Mouse (Mus musculus): ENCODE measurements around the gene Zbtb7a. TPM values are rescaled to one million over a fixed set of nuclear protein-coding genes. Genes with fewer than 3 reads are reported as not detected.

Zbtb7a gene
- polyA plus RNA-seq, 1 experiment from 2014 or later: 10.1 TPM

GRCm38 (mm10) chr10:81184765-81185164, 49.7 kb downstream of the Zbtb7a start:
- Histone ChIP-seq H3K27me3 (ENCODE audit: control insufficient read depth, insufficient read depth, low read length) (no peaks in the 10 kb centered on the region), H3K9ac (ENCODE audit: low read length) (no peak overlapping the region), H3K9me3 (ENCODE audit: control insufficient read depth, low read length) (no peaks in the 10 kb centered on the region), H3K4me3 (ENCODE audit: low read depth, low read length) (no peak overlapping the region), H3K27ac (ENCODE audit: low read depth, low read length) (no peak overlapping the region), H3K4me2 (ENCODE audit: low read depth, low read length, severe bottlenecking) (no peak overlapping the region), H3K36me3 (ENCODE audit: control insufficient read depth, insufficient read depth, low read length) (peaks cover 22% of the 10 kb centered on the region), H3K4me1 (replicated peaks; ENCODE audit: control insufficient read depth, insufficient read depth, low read length) (peaks cover 9% of the 10 kb centered on the region)
- no peak for DNase-seq (ENCODE audit: low spot score)
- ATAC-seq (replicated peaks; ENCODE audit: low FRiP score): no peak
- WGBS: 78% methylated on average over 4 of the region's 4 CpGs

- 95% methylated on average over 9 of the region's 9 CpGs for WGBS
- no peak for ATAC-seq (replicated peaks; ENCODE audit: low FRiP score)
Observed at GRCm38 (mm10) chr10:81187161-81187560, 52.1 kb downstream of the Zbtb7a start.

GRCm38 (mm10) chr10:81189821-81190220, 54.8 kb downstream of the Zbtb7a start:
- Histone ChIP-seq H3K4me2 (ENCODE audit: low read depth, low read length, severe bottlenecking) (no peak overlapping the region), H3K36me3 (ENCODE audit: control insufficient read depth, insufficient read depth, low read length) (no peaks in the 10 kb centered on the region; the same call in 1 of the 2 replicates), H3K27ac (ENCODE audit: low read depth, low read length) (no peak overlapping the region), H3K4me1 (replicated peaks; ENCODE audit: control insufficient read depth, insufficient read depth, low read length) (peaks cover 13% of the 10 kb centered on the region), H3K9me3 (ENCODE audit: control insufficient read depth, low read length) (no peaks in the 10 kb centered on the region), H3K27me3 (ENCODE audit: control insufficient read depth, insufficient read depth, low read length) (peaks cover 11% of the 10 kb centered on the region), H3K4me3 (ENCODE audit: low read depth, low read length) (no peak overlapping the region), H3K9ac (ENCODE audit: low read length) (no peak overlapping the region)
- ATAC-seq (replicated peaks; ENCODE audit: low FRiP score) (no peak), DNase-seq (ENCODE audit: low spot score) (no peak)
- 80% methylated on average over 26 of the region's 26 CpGs for WGBS

More at GRCm38 (mm10) chr10:81187161-81187560, 52.1 kb downstream of the Zbtb7a start:
- Histone ChIP-seq H3K27me3 (ENCODE audit: control insufficient read depth, insufficient read depth, low read length) (no peaks in the 10 kb centered on the region), H3K4me1 (replicated peaks; ENCODE audit: control insufficient read depth, insufficient read depth, low read length) (peaks cover 9% of the 10 kb centered on the region), H3K27ac (ENCODE audit: low read depth, low read length) (no peak overlapping the region), H3K4me2 (ENCODE audit: low read depth, low read length, severe bottlenecking) (no peak overlapping the region), H3K4me3 (ENCODE audit: low read depth, low read length) (no peak overlapping the region), H3K9ac (ENCODE audit: low read length) (no peak overlapping the region), H3K36me3 (ENCODE audit: control insufficient read depth, insufficient read depth, low read length) (peaks cover 1% of the 10 kb centered on the region; the same call in 1 of the 2 replicates), H3K9me3 (ENCODE audit: control insufficient read depth, low read length) (no peaks in the 10 kb centered on the region)
- DNase-seq (ENCODE audit: low spot score): no peak

GRCm38 (mm10) chr10:81190236-81190911, 55.4 kb downstream of the Zbtb7a start:
- Histone ChIP-seq H3K9ac (ENCODE audit: low read length) (no peak overlapping the region), H3K27ac (ENCODE audit: low read depth, low read length) (no peak overlapping the region), H3K36me3 (ENCODE audit: control insufficient read depth, insufficient read depth, low read length) (no peaks in the 10 kb centered on the region; the same call in 1 of the 2 replicates), H3K9me3 (ENCODE audit: control insufficient read depth, low read length) (no peaks in the 10 kb centered on the region), H3K4me3 (ENCODE audit: low read depth, low read length) (no peak overlapping the region), H3K4me1 (replicated peaks; ENCODE audit: control insufficient read depth, insufficient read depth, low read length) (peaks cover 13% of the 10 kb centered on the region), H3K27me3 (ENCODE audit: control insufficient read depth, insufficient read depth, low read length) (peaks cover 17% of the 10 kb centered on the region), H3K4me2 (ENCODE audit: low read depth, low read length, severe bottlenecking) (no peak overlapping the region)
- DNase-seq (ENCODE audit: low spot score) (peak; percentile 75), ATAC-seq (replicated peaks; ENCODE audit: low FRiP score) (no peak)
- 66% methylated on average over 31 of the region's 31 CpGs for WGBS

GRCm38 (mm10) chr10:81190912-81191321, 55.9 kb downstream of the Zbtb7a start:
- 71% methylated on average over 6 of the region's 6 CpGs for WGBS
- no peak for DNase-seq (ENCODE audit: low spot score)
- Histone ChIP-seq H3K27ac (ENCODE audit: low read depth, low read length) (no peak overlapping the region), H3K9me3 (ENCODE audit: control insufficient read depth, low read length) (no peaks in the 10 kb centered on the region), H3K4me2 (ENCODE audit: low read depth, low read length, severe bottlenecking) (no peak overlapping the region), H3K4me1 (replicated peaks; ENCODE audit: control insufficient read depth, insufficient read depth, low read length) (peaks cover 13% of the 10 kb centered on the region), H3K9ac (ENCODE audit: low read length) (no peak overlapping the region), H3K27me3 (ENCODE audit: control insufficient read depth, insufficient read depth, low read length) (peaks cover 21% of the 10 kb centered on the region), H3K4me3 (ENCODE audit: low read depth, low read length) (no peak overlapping the region), H3K36me3 (ENCODE audit: control insufficient read depth, insufficient read depth, low read length) (no peaks in the 10 kb centered on the region; the same call in 1 of the 2 replicates)
- no peak for ATAC-seq (replicated peaks; ENCODE audit: low FRiP score)

- ATAC-seq (replicated peaks; ENCODE audit: low FRiP score) (no peak), DNase-seq (ENCODE audit: low spot score) (no peak)
- Histone ChIP-seq H3K27ac (ENCODE audit: low read depth, low read length) (no peak overlapping the region), H3K9me3 (ENCODE audit: control insufficient read depth, low read length) (no peaks in the 10 kb centered on the region), H3K4me3 (ENCODE audit: low read depth, low read length) (no peak overlapping the region), H3K4me1 (replicated peaks; ENCODE audit: control insufficient read depth, insufficient read depth, low read length) (peaks cover 13% of the 10 kb centered on the region), H3K9ac (ENCODE audit: low read length) (no peak overlapping the region), H3K4me2 (ENCODE audit: low read depth, low read length, severe bottlenecking) (no peak overlapping the region; the same call in 1 of the 2 replicates), H3K36me3 (ENCODE audit: control insufficient read depth, insufficient read depth, low read length) (no peaks in the 10 kb centered on the region; the same call in 1 of the 2 replicates), H3K27me3 (ENCODE audit: control insufficient read depth, insufficient read depth, low read length) (peaks cover 21% of the 10 kb centered on the region)
- WGBS: 87% methylated on average over 18 of the region's 18 CpGs
Observed at GRCm38 (mm10) chr10:81191342-81191982, 56.4 kb downstream of the Zbtb7a start.

- peak overlapping the region; percentile 74 for H3K27ac ChIP-seq (ENCODE audit: low read depth, low read length)
- H3K36me3 ChIP-seq (ENCODE audit: control insufficient read depth, insufficient read depth, low read length): no peaks in the 10 kb centered on the region; the same call in 1 of the 2 replicates
- no peaks in the 10 kb centered on the region for H3K9me3 ChIP-seq (ENCODE audit: control insufficient read depth, low read length)
- H3K4me3 ChIP-seq (ENCODE audit: low read depth, low read length): peak overlapping the region; percentile 54
- WGBS: under 1% methylated on average over 91 of the region's 93 CpGs
- ATAC-seq (replicated peaks; ENCODE audit: low FRiP score): peak; percentile 81
- H3K27me3 ChIP-seq (ENCODE audit: control insufficient read depth, insufficient read depth, low read length): peaks cover 26% of the 10 kb centered on the region
- peak overlapping the region; percentile 73 for H3K9ac ChIP-seq (ENCODE audit: low read length)
- DNase-seq (ENCODE audit: low spot score): peak; percentile 86
- H3K4me1 ChIP-seq (replicated peaks; ENCODE audit: control insufficient read depth, insufficient read depth, low read length): peaks cover 13% of the 10 kb centered on the region
- H3K4me2 ChIP-seq (ENCODE audit: low read depth, low read length, severe bottlenecking): peak overlapping the region; percentile 97
Observed at GRCm38 (mm10) chr10:81192270-81192967, 57.4 kb downstream of the Zbtb7a start.

- DNase-seq (ENCODE audit: low spot score) (no peak), ATAC-seq (replicated peaks; ENCODE audit: low FRiP score) (peak; percentile 42)
- peak overlapping the region; percentile 74 for H3K27ac ChIP-seq (ENCODE audit: low read depth, low read length)
- H3K9me3 ChIP-seq (ENCODE audit: control insufficient read depth, low read length): no peaks in the 10 kb centered on the region
- H3K9ac ChIP-seq (ENCODE audit: low read length): peak overlapping the region; percentile 73
- H3K4me2 ChIP-seq (ENCODE audit: low read depth, low read length, severe bottlenecking): peak overlapping the region; percentile 97
- H3K4me3 ChIP-seq (ENCODE audit: low read depth, low read length): peak overlapping the region; percentile 54
- H3K27me3 ChIP-seq (ENCODE audit: control insufficient read depth, insufficient read depth, low read length): peaks cover 27% of the 10 kb centered on the region
- H3K36me3 ChIP-seq (ENCODE audit: control insufficient read depth, insufficient read depth, low read length): no peaks in the 10 kb centered on the region; the same call in 1 of the 2 replicates
- WGBS: 2% methylated on average over 19 of the region's 19 CpGs
- peaks cover 13% of the 10 kb centered on the region for H3K4me1 ChIP-seq (replicated peaks; ENCODE audit: control insufficient read depth, insufficient read depth, low read length)
Observed at GRCm38 (mm10) chr10:81192968-81193501, 58.0 kb downstream of the Zbtb7a start.
